Mouse (Mus musculus) hindbrain, embryonic 16.5 days (tissue): ENCODE measurements at regions not wholly inside any gene's neighbourhood (a gene's known extent, or its start where the extent isn't known, plus 50 kb on each side); places are given as distances from the start of the nearest gene placed in this dataset.

Experiments used
- ATAC-seq: fragments of 200-750 bp; cut with Nextera tagmentation; 2 replicates; pipeline ENCODE4 v1.8.0; 2017; ENCODE audit warnings: moderate TSS enrichment, moderate library complexity
- H3K27ac ChIP-seq: fragments of 300-500 bp; sonication (generic); 2 replicates; pipeline ENCODE4 v1.5.1; 2014; ENCODE audit warnings: low read depth, mild to moderate bottlenecking, control low read depth, low read length, moderate library complexity
- H3K27me3 ChIP-seq: fragments of 300-500 bp; sonication (generic); replicated peaks from 2 replicates; pipeline ENCODE4 v1.6.1; 2014; ENCODE audit warnings: low read length; ENCODE audit not compliant: control insufficient read depth, insufficient read depth
- H3K36me3 ChIP-seq: fragments of 300-500 bp; sonication (generic); 2 replicates; pipeline ENCODE4 v1.6.1; 2014; ENCODE audit warnings: mild to moderate bottlenecking, low read length, moderate library complexity, mixed read lengths; ENCODE audit not compliant: control insufficient read depth, insufficient read depth
- H3K4me1 ChIP-seq: fragments of 300-500 bp; sonication (generic); 2 replicates; pipeline ENCODE4 v1.6.1; 2014; ENCODE audit warnings: low read depth, low read length; ENCODE audit not compliant: control insufficient read depth, insufficient read depth
- H3K4me2 ChIP-seq: fragments of 300-500 bp; sonication (generic); 2 replicates; pipeline ENCODE4 v1.6.1; 2014; ENCODE audit warnings: mild to moderate bottlenecking, low read length, control low read depth, moderate library complexity
- H3K4me3 ChIP-seq: fragments of 300-500 bp; sonication (generic); 2 replicates; pipeline ENCODE4 v1.5.1; 2014; ENCODE audit warnings: mild to moderate bottlenecking, low read length, control low read depth, moderate library complexity
- H3K9ac ChIP-seq: fragments of 300-500 bp; sonication (generic); 2 replicates; pipeline ENCODE4 v1.6.1; 2014; ENCODE audit warnings: low read depth, mild to moderate bottlenecking, control low read depth, low read length, moderate library complexity
- H3K9me3 ChIP-seq: fragments of 300-500 bp; sonication (generic); 2 replicates; pipeline ENCODE4 v1.6.1; 2014; ENCODE audit warnings: mild to moderate bottlenecking, low read length, moderate library complexity; ENCODE audit not compliant: control insufficient read depth
- WGBS: fragments of 180-500 bp; shearing (Covaris S2); extraction: QIAGEN DNeasy Blood & Tissue Kit; methylation state at CpG from one replicate; pipeline ENCODE4 v1.1.7; 2014; 5-methylcytosine and 5-hydroxymethylcytosine counted together

DNA sequence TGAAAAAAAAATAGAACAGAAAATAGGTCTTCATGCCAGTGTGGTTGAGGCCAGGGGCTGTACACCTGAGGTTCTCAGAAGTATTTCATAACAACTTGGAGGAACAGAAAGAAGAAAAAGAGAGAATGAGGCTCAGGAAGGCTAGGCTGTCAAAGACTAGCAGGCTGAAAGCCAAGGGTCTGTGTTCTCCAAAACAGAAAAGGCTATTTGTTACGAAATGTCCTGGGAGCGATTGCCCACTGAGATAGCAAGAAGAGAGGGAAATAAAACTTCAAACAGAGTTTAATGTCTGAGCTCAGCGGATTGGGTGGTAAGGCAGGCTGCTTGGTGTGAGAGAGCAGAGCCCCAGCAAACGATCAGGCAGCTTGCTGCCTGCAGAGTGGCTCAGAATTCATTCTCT, 97.6 kb upstream of the Ldah start:
- 63% methylated on average over 4 of the region's 4 CpGs for WGBS
- no peaks in the 10 kb centered on the region for H3K36me3 ChIP-seq
- ATAC-seq: no peak
- H3K27me3 ChIP-seq: no peaks in the 10 kb centered on the region
- H3K4me2 ChIP-seq: no peak overlapping the region
- H3K27ac ChIP-seq: no peak overlapping the region
- no peak overlapping the region for H3K4me3 ChIP-seq
- H3K4me1 ChIP-seq: no peaks in the 10 kb centered on the region
- no peak overlapping the region for H3K9ac ChIP-seq
- H3K9me3 ChIP-seq: no peaks in the 10 kb centered on the region

- Histone ChIP-seq H3K4me3 (no peak overlapping the region), H3K36me3 (no peaks in the 10 kb centered on the region), H3K27ac (no peak overlapping the region), H3K4me1 (no peaks in the 10 kb centered on the region), H3K9me3 (no peaks in the 10 kb centered on the region), H3K9ac (no peak overlapping the region), H3K27me3 (no peaks in the 10 kb centered on the region), H3K4me2 (no peak overlapping the region)
- 68% methylated on average over 4 of the region's 4 CpGs for WGBS
- no peak for ATAC-seq
These were observed 96.4 kb upstream of the Ldah start for GRCm38 (mm10) chr12:8111484-8111883.

DNA sequence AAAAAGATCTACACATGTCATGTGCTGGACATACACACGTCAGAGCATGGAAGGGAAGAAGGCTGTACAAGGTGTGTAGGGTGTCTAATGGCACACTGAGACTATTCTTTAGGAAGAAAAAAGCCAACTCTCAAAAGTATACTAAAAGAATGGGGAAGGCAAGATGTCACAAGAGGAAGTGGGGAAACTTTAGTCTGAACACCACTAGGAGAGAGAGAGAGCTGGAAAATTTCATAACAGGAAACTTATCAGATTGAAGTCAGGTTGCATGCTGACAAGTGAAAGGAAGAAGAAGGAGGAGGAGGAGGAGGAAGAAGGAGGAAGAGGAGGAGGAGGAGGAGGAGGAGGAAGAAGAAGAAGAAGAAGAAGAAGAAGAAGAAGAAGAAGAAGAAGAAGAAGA, 52.3 kb upstream of the Ldah start:
- no peaks in the 10 kb centered on the region for H3K27me3 ChIP-seq
- H3K36me3 ChIP-seq: no peaks in the 10 kb centered on the region
- no peak overlapping the region for H3K4me2 ChIP-seq
- ATAC-seq: no peak
- no peak overlapping the region for H3K4me3 ChIP-seq
- no peaks in the 10 kb centered on the region for H3K9me3 ChIP-seq
- H3K9ac ChIP-seq: no peak overlapping the region
- H3K27ac ChIP-seq: no peak overlapping the region
- no peaks in the 10 kb centered on the region for H3K4me1 ChIP-seq
- whole genome bisulfite sequencing: 79% methylated on average over 1 of the region's 1 CpGs
